Mouse (Mus musculus): ENCODE data around the gene Cyp46a1. TPM values are rescaled to one million over a fixed set of nuclear protein-coding genes. Genes with fewer than 3 reads are reported as not detected.

Cyp46a1 gene
- total RNA-seq, 2 experiments from 2014 or later: 0.69 to 2.3 TPM

- intact Hi-C loops (cut with DNase I): no loop called here
- DNase-seq: no peak
Observed at GRCm38 (mm10) chr12:108354284-108354683, 20.1 kb downstream of the Cyp46a1 start.

DNA sequence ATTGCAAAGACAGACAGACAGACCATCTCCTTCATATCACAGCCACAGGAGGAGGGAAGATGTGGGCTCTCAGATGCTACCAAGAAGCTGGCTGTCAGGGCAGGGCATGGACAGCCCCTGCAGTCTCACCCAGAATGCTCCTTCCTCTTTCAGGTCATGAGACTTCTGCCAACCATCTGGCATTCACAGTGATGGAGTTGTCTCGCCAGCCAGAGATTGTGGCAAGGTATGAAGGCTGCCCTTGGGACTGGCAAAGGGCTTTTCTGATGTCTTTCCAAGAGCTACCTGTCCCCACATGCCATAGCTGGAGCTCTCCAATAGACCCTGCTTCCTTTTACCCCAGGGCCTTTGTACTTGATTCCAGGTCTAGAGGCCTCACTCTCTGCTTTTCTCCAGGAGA is 21.1 kb downstream of the Cyp46a1 start:
- DNase-seq: no peak
- intact Hi-C loops (cut with DNase I): no loop called here

GRCm38 (mm10) chr12:108355986-108356385 is 21.8 kb downstream of the Cyp46a1 start:
- DNase-seq: no peak
- intact Hi-C loops (cut with DNase I): no loop called here

DNA sequence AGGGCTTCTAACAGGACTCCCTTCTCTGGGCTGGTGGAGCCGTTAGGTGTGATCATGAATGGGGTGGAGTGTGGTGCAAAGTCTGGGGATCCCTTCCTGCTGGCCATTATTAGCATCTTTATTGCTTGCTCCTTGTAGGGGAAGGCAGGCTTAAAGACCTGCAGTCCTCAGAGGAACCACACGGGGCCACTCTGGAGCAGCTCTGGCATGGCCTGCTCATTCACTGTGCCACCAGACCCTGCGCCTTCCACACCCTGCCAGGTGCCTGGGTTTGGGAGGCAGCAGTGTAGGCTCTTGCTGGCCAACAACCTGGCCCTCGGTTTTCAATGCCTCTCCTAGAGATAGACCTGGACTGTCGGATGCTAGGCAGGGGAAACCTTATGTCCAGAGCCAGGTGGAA is 29.6 kb downstream of the Cyp46a1 start:
- intact Hi-C loops (cut with DNase I): loop anchor here (1.0 kb wide), 2 partner anchors 124 to 131 kb away; no protein-coding TSS in a partner anchor
- peak; percentile 90 to 91 for DNase-seq

- intact Hi-C loops (cut with DNase I): no loop called here
Observed at GRCm38 (mm10) chr12:108365340-108365739, 31.2 kb downstream of the Cyp46a1 start.

GRCm38 (mm10) chr12:108365868-108366267 is 31.7 kb downstream of the Cyp46a1 start:
- DNase-seq: no peak
- intact Hi-C loops (cut with DNase I): loop anchor here (1.0 kb wide), 1 partner anchor 56 kb away; no protein-coding TSS in a partner anchor

More at GRCm38 (mm10) chr12:108365340-108365739, 31.2 kb downstream of the Cyp46a1 start:
- DNase-seq: peak; percentile 84 to 88

GRCm38 (mm10) chr12:108367909-108368308 is 33.7 kb downstream of the Cyp46a1 start:
- intact Hi-C loops (cut with DNase I): no loop called here
- peak in 1 of 2 experiments; percentile 38 for DNase-seq

GRCm38 (mm10) chr12:108368921-108369320 is 34.7 kb downstream of the Cyp46a1 start:
- DNase-seq: no peak
- intact Hi-C loops (cut with DNase I): no loop called here

DNA sequence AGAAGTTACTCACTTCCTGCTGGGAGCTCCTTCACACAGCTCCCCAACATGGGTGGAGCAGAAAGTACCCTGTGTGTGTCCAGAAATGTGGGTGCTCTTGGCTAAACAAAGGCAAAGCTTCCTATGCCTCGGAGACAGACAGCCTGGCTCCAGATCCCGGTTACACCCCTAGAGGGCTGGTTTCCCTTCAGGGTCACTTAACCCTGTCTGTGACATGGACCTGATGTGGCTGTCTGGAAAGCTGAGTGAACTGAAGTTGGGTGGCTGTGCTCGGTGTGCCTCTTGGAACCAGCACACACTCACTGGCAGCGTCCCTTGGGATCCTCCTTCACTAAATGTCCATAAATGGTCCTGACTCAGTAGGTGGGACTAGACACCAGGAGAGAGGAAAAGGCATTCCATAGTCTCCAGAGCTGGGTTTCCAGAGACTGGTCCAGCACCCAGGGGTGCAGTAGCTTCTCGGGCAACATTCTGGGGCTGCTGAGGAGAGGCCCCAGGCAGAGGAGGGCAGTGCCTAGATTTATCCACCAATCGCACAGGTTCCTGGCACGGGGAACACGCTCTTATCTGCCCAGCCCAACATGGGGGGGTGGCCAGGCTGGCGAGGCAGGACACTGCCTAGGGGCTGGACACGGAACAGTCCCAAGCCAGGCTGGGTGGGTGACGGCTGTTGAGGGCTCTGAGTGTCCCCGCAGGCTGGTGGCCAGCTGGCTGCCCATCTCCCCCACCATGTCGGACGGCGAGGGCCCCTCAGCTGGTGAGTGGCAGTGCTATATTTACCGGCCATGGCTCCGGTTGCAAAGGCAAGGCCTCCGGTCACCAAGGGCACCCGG is 36.6 kb downstream of the Cyp46a1 start, which contains the start of gene Eml1:
Eml1 (plus strand) TSS at position 362 of the 833 bp plus-strand sequence.
- peak; percentile 79 to 86 for DNase-seq
- intact Hi-C loops (cut with DNase I): loop anchor here (1.0 kb wide), 1 partner anchor 51 kb away; no protein-coding TSS in a partner anchor

DNA sequence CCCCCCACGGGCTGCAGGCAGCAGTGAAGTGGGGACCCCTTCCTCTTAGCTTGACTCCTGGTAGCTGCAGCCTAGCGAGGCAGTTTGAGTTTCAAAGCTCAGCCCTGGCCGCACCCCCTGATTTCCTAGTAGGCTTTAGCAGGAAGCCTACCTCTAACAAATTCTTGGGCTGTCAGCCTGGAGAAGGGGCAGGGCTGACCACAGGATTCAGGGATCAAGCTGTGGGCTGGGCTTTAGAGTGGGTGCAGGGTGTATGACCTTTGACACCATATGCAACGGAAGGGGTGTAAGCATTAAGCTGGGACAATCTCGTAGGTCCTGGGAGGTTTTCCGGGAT is 37.2 kb downstream of the Cyp46a1 start:
- intact Hi-C loops (cut with DNase I): no loop called here
- DNase-seq: no peak

DNA sequence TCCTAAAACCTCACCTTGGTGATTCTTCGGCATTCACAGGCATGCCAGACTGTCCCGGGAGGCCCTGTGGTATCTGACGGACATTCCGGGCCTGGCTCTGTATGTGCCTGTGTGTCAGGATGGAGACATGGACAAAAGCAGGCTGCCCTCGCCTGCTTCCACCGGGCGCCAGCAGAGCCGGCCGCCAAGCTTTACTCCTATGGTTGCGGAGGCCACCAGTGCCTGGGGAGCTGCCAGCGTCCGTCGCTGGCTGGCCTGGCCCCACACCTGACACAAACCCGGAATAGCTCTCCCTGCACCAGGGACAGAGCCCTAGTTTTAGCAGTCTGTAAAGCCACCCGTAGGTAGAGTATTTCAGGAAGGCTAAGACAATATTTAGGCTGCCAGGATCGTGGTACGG is 38.1 kb downstream of the Cyp46a1 start:
- intact Hi-C loops (cut with DNase I): loop anchor here (2.0 kb wide), 1 partner anchor 15 kb away; no protein-coding TSS in a partner anchor
- DNase-seq: peak; percentile 73 to 79

DNA sequence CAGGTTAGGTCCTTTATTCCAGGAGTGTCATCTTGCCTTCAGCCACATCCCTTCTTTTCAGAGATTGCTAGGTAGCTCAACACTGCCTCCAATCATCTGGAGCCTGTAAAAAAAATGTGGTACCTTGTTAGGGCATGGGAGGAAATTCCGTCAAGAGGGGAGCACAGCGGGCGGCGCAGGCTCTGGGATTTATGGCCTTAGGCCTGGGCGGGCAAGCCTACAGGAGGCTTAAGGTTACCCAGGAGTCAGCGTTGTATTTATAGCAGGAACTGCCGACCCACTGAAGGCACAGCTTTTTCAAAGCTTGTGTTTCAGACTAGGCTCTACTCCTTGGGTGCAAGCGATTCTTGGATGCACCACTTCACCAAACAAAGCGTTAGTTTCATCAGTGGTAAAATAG is 39.4 kb downstream of the Cyp46a1 start:
- intact Hi-C loops (cut with DNase I): loop anchor here (2.0 kb wide), 1 partner anchor 13 kb away; no protein-coding TSS in a partner anchor
- no peak for DNase-seq

- intact Hi-C loops (cut with DNase I): no loop called here
- DNase-seq: no peak
Observed at GRCm38 (mm10) chr12:108374689-108375088, 40.5 kb downstream of the Cyp46a1 start.

- intact Hi-C loops (cut with DNase I): no loop called here
- no peak for DNase-seq
Observed at GRCm38 (mm10) chr12:108378379-108379133, 44.4 kb downstream of the Cyp46a1 start.

DNA sequence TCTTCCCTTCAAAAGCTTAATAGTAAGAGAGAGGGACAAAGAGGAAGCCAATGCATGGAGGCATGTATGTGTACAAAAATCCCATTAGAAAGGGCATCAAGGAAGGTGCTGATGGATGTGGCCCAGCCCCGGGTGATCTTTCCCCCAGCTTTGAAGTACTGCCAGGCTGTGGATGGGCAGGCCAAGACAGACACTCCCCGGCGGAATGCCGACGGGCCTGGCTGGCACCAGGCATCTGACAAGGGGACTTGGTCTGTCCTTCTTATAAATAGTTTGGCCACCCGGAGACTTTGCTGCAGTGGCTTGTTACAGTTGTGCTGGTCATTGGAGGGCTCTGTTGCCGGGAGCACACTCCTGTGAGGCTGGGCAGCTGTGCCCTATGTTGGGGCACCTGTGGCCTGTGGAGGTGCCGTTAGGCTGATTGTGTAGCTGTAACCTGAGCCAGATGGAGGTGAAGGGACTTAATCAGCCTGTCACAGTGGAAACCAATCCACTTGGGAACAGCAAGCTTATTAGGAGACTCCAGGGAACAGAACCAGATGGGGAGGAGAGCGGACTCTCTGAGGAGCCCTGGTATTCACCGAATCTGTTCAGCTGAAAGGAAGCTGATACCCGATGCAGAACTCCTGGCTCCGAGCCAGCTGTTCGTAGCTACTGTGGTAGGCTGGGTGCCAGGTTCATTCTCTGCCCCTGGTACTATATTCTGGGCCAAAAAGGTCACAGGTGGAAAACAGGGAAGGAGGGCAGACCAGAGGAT is 52.5 kb downstream of the Cyp46a1 start:
- intact Hi-C loops (cut with DNase I): loop anchor here (2.0 kb wide), 1 partner anchor 14 kb away; no protein-coding TSS in a partner anchor
- DNase-seq: peak; percentile 81 to 87

DNA sequence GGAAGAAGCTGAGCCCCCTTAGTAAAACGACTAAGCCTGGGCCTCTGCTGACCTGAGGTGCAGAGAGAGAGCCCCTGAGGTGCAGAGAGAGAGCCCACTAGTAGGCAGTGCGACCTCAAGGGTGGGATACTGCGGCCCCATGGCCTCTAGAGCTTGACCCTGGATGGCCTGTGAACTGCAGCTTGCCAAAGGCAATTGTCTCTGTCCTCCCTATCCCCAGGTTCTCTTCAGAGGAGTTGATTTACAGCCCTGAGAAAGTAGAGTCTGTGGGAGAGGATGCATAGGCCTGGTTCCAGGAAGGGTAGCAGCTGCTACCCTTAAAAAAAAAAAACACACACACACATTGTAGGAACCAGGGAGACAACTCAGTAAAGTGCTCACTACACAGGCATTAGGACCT is 55.5 kb downstream of the Cyp46a1 start:
- no peak for DNase-seq
- intact Hi-C loops (cut with DNase I): no loop called here

- intact Hi-C loops (cut with DNase I): no loop called here
Observed at GRCm38 (mm10) chr12:108392254-108393044, 58.3 kb downstream of the Cyp46a1 start.

DNA sequence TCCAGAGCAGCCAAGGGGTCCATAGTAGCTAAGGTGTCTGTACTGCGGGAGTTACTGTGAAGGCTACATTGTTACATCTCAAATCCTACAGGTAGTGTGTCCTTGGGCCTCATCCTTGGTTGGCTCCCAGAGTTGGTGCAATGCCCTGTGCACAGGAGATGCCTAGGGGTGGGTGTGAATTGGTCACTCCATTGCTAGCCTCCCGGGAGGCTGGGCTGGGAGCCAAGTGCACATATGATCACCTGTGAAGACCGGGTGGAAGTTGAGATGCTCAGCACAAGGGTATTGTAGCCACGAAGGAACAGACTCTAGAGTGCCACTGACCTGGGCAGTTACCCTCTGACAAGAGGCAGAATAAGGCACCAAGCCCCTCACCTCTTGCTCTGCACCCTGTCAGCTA is 58.9 kb downstream of the Cyp46a1 start:
- intact Hi-C loops (cut with DNase I): no loop called here
- no peak for DNase-seq

More at GRCm38 (mm10) chr12:108392254-108393044, 58.3 kb downstream of the Cyp46a1 start:
- peak; percentile 55 to 70 for DNase-seq

DNA sequence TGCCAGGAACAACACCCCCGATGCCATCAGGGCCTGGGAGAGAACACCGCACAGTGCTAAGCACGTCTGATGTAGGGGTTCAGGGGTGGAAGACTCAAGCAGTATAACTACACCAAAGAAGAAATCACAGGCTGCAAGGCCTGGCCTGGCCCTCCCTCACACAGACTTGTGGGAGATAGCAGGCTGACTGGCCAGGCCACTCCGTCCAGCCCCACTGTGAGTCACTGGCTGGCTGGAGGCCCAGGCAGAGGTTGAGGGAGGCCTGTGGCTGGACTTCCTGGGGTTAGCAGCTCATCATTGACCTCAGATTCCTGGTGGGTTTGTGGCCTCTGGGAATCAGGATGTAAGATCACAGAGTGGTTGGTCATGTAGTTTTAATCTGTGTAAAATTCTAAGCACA is 59.5 kb downstream of the Cyp46a1 start:
- intact Hi-C loops (cut with DNase I): no loop called here
- DNase-seq: peak; percentile 95 to 96

All from heart, postnatal 10 days (tissue).